Mouse (Mus musculus) naive thymus-derived CD4-positive, alpha-beta T cell, adult 2 months (primary cell): ENCODE data around the gene Cpeb4.

Experiments used
- DNase-seq: peaks from one replicate; pipeline ENCODE4 v3.0.0-alpha.2; 2011; ENCODE audit warnings: low read depth

Cpeb4 gene

DNA sequence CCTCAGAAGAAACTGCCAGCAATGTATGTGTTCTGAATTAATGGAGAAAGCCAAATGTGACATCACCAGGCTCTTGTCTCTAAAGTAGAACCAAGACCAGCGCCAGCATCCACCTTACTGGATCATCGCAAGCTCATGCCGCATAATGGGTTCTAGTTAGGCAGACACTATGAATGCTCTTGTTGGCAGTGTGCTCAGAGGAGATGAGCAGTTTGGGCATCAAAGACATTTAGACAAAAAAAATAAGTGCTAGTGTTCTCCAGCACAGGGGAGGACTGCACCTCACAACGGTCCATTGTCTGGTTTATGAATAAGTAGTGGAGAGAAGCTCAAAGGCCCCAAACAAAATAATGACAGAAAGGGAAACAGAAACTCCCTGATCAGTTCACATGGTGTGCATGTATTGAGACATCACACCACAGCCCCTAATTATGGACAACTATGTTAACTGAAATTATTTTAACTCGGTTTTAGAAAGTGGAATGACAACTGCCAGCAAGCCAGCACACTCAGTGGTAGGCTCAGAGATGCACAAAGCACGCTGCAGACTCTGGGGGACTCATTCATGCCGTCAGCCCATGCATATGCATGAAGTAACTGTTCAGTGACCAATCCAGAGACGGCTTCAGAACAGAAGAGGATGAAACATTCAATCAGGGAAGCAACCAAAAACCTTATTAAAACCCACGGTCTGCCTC is 25.1 kb upstream of the Cpeb4 start:
- DNase-seq = no peak

GRCm38 (mm10) chr11:31847469-31847805 is 24.6 kb upstream of the Cpeb4 start:
- no peak for DNase-seq

DNA sequence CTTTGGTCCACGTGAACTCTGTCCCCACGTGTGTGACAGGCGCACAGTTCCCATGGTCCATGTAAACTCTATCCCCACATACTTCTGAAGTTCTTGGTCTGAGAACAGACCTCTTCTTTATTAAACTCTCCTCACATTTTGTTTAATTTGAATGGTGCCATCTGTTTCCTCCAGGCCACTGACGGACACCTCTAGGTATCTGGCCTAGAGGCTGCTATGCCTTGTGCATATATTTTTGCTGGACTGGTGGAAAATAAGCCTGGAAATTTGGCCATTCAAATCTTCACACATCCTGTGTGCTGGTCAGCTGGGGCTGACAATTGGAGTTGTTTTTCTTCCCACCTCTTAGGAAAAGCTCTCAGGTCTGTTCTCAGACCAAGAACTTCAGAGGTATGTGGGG is 23.3 kb upstream of the Cpeb4 start:
- DNase-seq = no peak

DNA sequence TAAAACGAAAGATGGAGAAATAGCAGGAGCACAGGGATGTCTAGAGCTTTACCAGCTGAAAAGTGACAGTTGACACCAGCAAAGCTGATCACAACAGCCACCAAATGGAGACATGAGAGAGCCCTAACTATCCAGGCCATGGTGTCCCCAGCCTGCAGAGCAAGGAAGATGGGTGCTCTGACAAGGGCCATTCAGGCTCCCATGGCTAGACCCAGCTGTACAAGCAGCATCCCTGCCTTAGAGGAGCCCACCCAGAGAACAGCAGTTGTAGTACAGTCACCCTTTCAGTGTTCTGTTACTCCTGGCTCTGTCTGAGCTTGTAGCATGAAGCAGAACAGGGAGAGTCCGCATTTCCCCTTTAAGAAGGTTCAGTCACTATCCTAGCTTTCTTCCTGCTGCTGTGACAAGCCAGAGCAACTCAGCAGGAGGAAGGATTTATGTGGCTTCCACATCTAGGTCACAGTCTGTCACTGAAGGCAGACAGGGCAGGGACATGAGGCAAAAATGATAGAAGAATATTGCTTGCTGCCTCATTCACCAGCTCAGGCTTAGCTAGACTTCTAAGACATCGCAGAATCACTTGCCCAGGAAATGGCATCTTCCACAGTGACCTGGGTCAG is 21.7 kb upstream of the Cpeb4 start:
- DNase-seq = no peak

- no peak for DNase-seq
Observed at GRCm38 (mm10) chr11:31850995-31851394, 21.0 kb upstream of the Cpeb4 start.

GRCm38 (mm10) chr11:31851702-31852560 is 20.1 kb upstream of the Cpeb4 start:
- DNase-seq = no peak

GRCm38 (mm10) chr11:31854955-31855354 is 17.1 kb upstream of the Cpeb4 start:
- no peak for DNase-seq

DNA sequence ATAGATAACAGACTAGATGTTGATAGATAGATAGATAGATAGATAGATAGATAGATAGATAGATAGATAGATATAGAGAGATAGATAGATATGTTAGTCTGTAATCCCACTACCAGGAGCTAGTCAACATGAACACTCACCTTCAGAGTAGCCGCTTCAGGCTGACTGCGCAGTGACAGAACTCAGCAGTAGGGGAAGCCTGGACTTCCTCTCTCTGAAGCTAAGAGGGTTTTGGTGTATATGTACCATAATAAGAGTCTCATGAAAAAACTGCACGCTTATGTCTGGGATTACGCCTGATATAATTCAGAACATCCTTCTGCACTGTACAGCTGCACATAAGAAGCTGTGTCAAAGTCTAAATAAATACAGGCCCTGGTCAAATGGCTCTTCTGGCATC is 14.5 kb upstream of the Cpeb4 start:
- DNase-seq = no peak

DNA sequence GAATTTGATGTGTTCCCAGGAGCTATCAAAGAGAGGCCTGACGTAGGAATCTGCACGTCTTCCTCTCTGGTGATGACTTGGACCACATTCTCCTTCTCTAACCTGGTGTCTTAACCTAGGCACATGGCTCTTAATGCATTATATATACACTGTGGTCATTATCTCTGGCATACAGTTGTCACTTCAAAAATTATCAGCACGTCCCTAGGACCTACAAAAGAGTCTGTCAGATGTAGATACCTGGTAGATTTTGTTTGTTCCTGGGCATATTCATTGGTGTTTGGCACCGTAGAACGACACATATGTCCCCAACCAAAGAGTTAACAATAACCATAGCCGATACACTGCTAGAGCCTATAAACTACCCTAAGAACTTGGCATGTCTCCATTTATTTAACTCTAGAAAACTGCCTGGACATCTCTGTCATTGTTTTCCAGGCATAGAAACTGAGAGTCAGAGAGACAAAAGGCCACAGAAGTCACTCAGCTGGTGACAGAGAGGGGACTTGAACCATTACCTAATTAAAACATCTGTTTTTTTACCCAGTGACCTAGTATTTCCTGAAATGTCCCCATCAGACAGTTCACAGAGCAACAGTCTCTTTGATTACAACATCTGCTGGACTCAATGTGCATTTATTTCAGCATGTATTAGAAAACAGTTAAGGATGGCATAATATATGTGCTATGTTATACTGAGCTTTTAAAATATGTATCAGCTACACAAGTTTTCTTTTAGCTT is 10.7 kb upstream of the Cpeb4 start:
- DNase-seq = no peak

- no peak for DNase-seq
Observed at GRCm38 (mm10) chr11:31867976-31868375, 4.0 kb upstream of the Cpeb4 start.

- peak; percentile 99 for DNase-seq
Observed at GRCm38 (mm10) chr11:31870285-31871010, 1.6 kb upstream of the Cpeb4 start.

DNA sequence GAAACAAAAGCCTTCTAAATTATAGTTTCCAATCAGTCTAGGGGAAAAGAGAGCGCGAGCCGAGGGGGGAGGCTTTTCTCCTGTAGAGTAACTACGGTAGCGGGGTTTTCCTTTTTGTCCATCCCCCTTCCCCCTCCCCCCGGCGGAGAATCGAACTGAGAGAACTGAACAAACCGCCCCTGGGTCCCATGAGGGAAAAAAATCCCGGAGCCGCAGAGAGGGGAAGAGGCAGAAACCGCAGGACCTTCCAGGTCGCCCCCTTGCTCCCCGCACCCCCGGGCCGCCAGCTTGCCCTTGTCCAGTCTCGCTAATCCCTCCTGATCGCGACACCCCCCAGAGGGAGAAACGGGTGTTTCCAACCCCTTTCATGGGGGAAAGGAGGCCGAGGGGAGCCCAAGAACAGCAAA is 873 bp upstream of the Cpeb4 start:
- DNase-seq = no peak

DNA sequence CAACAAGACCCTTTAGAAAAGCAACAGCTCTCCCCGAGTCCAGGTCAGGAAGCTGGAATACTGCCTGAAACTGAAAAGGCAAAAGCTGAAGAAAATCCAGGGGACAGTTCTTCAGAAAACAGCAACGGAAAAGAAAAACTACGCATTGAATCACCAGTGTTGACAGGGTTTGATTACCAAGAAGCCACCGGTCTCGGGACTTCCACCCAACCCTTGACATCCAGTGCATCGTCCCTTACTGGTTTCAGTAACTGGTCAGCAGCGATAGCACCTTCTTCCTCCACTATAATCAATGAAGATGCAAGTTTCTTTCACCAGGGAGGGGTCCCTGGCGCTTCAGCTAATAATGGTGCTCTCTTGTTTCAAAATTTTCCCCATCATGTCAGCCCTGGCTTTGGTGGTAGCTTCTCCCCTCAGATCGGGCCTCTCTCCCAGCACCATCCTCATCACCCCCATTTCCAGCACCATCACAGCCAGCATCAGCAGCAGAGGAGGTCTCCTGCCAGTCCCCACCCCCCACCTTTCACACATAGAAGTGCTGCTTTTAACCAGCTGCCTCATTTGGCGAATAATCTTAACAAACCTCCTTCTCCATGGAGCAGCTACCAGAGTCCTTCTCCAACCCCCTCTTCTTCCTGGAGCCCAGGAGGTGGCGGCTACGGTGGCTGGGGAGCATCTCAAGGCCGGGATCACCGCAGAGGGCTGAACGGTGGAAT is 693 bp downstream of the Cpeb4 start:
- DNase-seq = no peak

DNA sequence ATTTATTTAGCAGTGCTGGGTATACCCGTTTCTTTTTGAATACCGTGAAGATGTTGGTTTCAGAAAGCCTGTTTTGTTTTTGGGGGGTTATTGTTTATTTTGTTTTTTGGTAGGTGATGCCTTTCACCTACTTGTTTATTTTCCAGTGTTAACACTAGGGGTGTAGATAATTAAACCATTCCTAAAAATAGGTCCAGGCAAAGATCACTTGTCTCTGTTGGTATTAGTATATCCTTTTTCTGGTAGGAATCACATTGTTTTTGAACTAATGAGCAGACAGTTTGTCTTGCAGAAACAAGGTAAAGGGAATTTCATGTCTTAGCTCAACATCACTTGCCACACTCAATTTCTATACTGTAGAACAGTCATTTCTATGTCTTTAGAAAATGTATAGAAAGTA is 2.1 kb downstream of the Cpeb4 start:
- no peak for DNase-seq

GRCm38 (mm10) chr11:31883671-31884070 is 11.7 kb downstream of the Cpeb4 start:
- DNase-seq = no peak

- DNase-seq = no peak
Observed at GRCm38 (mm10) chr11:31885765-31886164, 13.8 kb downstream of the Cpeb4 start.

- DNase-seq = no peak
Observed at GRCm38 (mm10) chr11:31888229-31888628, 16.2 kb downstream of the Cpeb4 start.

GRCm38 (mm10) chr11:31892152-31892551 is 20.1 kb downstream of the Cpeb4 start:
- peak; percentile 64 for DNase-seq

DNA sequence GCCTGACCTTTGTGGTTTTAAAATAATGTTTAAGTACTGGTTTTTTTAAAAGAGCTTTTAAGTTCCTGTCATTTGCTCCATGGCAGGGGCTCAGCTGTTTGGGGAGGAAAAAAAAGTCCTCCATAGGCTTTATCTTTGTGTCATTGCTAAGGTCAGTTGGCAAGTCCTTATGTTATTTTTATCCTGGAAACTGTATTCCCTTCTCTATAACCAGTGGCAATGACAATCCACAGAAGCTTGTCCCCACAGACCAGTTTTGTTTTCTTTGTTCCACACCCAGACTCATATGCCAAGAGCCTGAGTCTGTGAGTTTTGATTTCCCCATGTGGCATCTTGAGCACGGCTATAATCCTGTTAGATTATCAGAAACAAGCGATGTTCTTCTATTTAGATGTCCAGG is 21.6 kb downstream of the Cpeb4 start:
- no peak for DNase-seq

GRCm38 (mm10) chr11:31896065-31896792 is 24.2 kb downstream of the Cpeb4 start:
- no peak for DNase-seq
